Mouse (Mus musculus) heart, embryonic 14.5 days (tissue): Measurements from ENCODE around the gene H2-DMb2. TPM values are rescaled to one million over a fixed set of nuclear protein-coding genes. Genes with fewer than 3 reads are reported as not detected.
A peak's percentile ranks its signal among the peaks of the same experiment; 100 is the strongest.

Experiments
- ATAC-seq: fragments of 200-750 bp; cut with Nextera tagmentation; 2 replicates; pipeline ENCODE4 v1.8.0; 2017; ENCODE audit warnings: low read depth, moderate TSS enrichment; ENCODE audit not compliant: insufficient number of reproducible peaks, insufficient read depth, low FRiP score
- H3K27ac ChIP-seq, 2 experiments: fragments of 200-500 bp in 1 of 2; fragments of 300-500 bp in 1 of 2; sonication (generic) in 1 of 2; replicated peaks in 1 of 2; 2 replicates each; pipeline ENCODE4 v1.5.1; 2012 to 2014; ENCODE audit warnings: low read depth in 2 of 2, low read length in 2 of 2, control low read depth in 1 of 2, mild to moderate bottlenecking in 1 of 2, mixed read lengths in 1 of 2; ENCODE audit not compliant: control insufficient read depth in 1 of 2, insufficient read depth in 1 of 2
- H3K27me3 ChIP-seq: fragments of 300-500 bp; sonication (generic); 2 replicates; pipeline ENCODE4 v1.6.1; 2014; ENCODE audit warnings: mild to moderate bottlenecking, low read length, control low read depth; ENCODE audit not compliant: control insufficient read depth, insufficient read depth
- H3K36me3 ChIP-seq: fragments of 300-500 bp; sonication (generic); 2 replicates; pipeline ENCODE4 v1.6.1; 2014; ENCODE audit warnings: mild to moderate bottlenecking, control low read depth, low read length, mixed read lengths; ENCODE audit not compliant: control insufficient read depth, insufficient read depth
- H3K4me1 ChIP-seq, 2 experiments: fragments of 200-500 bp in 1 of 2; fragments of 300-500 bp in 1 of 2; sonication (generic) in 1 of 2; 2 replicates each; pipeline ENCODE4 v1.6.1; 2012 to 2014; ENCODE audit warnings: low read length in 2 of 2, control low read depth in 1 of 2, mixed read lengths in 1 of 2; ENCODE audit not compliant: control insufficient read depth in 2 of 2, insufficient read depth in 2 of 2
- H3K4me2 ChIP-seq: fragments of 300-500 bp; sonication (generic); 2 replicates; pipeline ENCODE4 v1.6.1; 2014; ENCODE audit warnings: mild to moderate bottlenecking, low read length
- H3K4me3 ChIP-seq, 2 experiments: fragments of 200-500 bp in 1 of 2; fragments of 300-500 bp in 1 of 2; sonication (generic) in 1 of 2; 2 replicates each; pipeline ENCODE4 v1.5.1; 2012 to 2014; ENCODE audit warnings: low read length in 2 of 2, mild to moderate bottlenecking in 2 of 2, control low read depth in 1 of 2, low read depth in 1 of 2, moderate library complexity in 1 of 2; ENCODE audit not compliant: control insufficient read depth in 1 of 2, insufficient read depth in 1 of 2
- H3K9ac ChIP-seq: fragments of 300-500 bp; sonication (generic); 2 replicates; pipeline ENCODE4 v1.6.1; 2014; ENCODE audit warnings: mild to moderate bottlenecking, low read length
- H3K9me3 ChIP-seq: fragments of 300-500 bp; sonication (generic); 2 replicates; pipeline ENCODE4 v1.6.1; 2016; ENCODE audit warnings: low read length, control low read depth; ENCODE audit not compliant: control insufficient read depth
- WGBS: fragments of 180-500 bp; shearing (Covaris S2); extraction: QIAGEN DNeasy Blood & Tissue Kit; methylation state at CpG from one replicate; pipeline ENCODE4 v1.1.7; 2014; 5-methylcytosine and 5-hydroxymethylcytosine counted together
- polyA plus RNA-seq: library from polyadenylated mRNA; unstranded; fragments of >200 nt; fragmentation: Nextera tagmentation; extraction: Ambion mirVana; gene quantifications from 2 replicates; pipeline ENCODE4 v1.2.1, GENCODE M21; 2014

Gene H2-DMb2
- polyA plus RNA-seq, 1 experiment from 2014 or later = 0.36 TPM

GRCm38 (mm10) chr17:34196941-34197894 is 54.1 kb downstream of the H2-DMb2 start, which contains the start of gene Psmb8:
Gene Psmb8 (plus strand): TSS chr17:34197721.
- H3K4me1 ChIP-seq = peaks cover 4 to 16% of the 10 kb centered on the region in 2 experiments; a peak in 3 of 4 replicates
- 5% methylated on average over 41 of the region's 41 CpGs for WGBS
- H3K27ac ChIP-seq = no peak within 1 kb of the TSS
- peaks cover 88% of the 10 kb centered on the region for H3K27me3 ChIP-seq
- H3K4me3 ChIP-seq = peak within 1 kb of the TSS; percentile 43 to 44
- peak; percentile 66 for ATAC-seq
- peak within 1 kb of the TSS; percentile 61 for H3K9ac ChIP-seq
- peak within 1 kb of the TSS; percentile 76 for H3K4me2 ChIP-seq
- no peaks in the 10 kb centered on the region for H3K9me3 ChIP-seq
- no peaks in the 10 kb centered on the region for H3K36me3 ChIP-seq

- H3K4me2 ChIP-seq = peak overlapping the region; percentile 76
- H3K36me3 ChIP-seq = no peaks in the 10 kb centered on the region
- H3K27me3 ChIP-seq = peaks cover 83% of the 10 kb centered on the region
- ATAC-seq = no peak
- peaks cover 4 to 16% of the 10 kb centered on the region in 2 experiments; a peak in 3 of 4 replicates for H3K4me1 ChIP-seq
- H3K9me3 ChIP-seq = no peaks in the 10 kb centered on the region
- H3K4me3 ChIP-seq = peak overlapping the region; percentile 43 to 44
- no peak overlapping the region for H3K27ac ChIP-seq
- peak overlapping the region; percentile 61 for H3K9ac ChIP-seq
- 3% methylated on average over 32 of the region's 32 CpGs for WGBS
Measured at GRCm38 (mm10) chr17:34197904-34198520, 54.9 kb downstream of the H2-DMb2 start.

- peaks cover 4 to 16% of the 10 kb centered on the region in 2 experiments; a peak in 3 of 4 replicates for H3K4me1 ChIP-seq
- peak overlapping the region; percentile 43 to 44 for H3K4me3 ChIP-seq
- no peak for ATAC-seq
- peaks cover 80% of the 10 kb centered on the region for H3K27me3 ChIP-seq
- WGBS = 10% methylated on average over 11 of the region's 11 CpGs
- no peaks in the 10 kb centered on the region for H3K36me3 ChIP-seq
- peak overlapping the region; percentile 76 for H3K4me2 ChIP-seq
- no peak overlapping the region for H3K27ac ChIP-seq
- H3K9ac ChIP-seq = peak overlapping the region; percentile 61
- H3K9me3 ChIP-seq = no peaks in the 10 kb centered on the region
Measured at GRCm38 (mm10) chr17:34198521-34198912, 55.4 kb downstream of the H2-DMb2 start.

- Histone ChIP-seq H3K27me3 (peaks cover 74% of the 10 kb centered on the region), H3K4me3 (no peak overlapping the region), H3K9ac (no peak overlapping the region), H3K4me2 (no peak overlapping the region), H3K36me3 (no peaks in the 10 kb centered on the region), H3K4me1 (peaks cover 4 to 16% of the 10 kb centered on the region in 2 experiments; a peak in 3 of 4 replicates), H3K27ac (no peak overlapping the region), H3K9me3 (no peaks in the 10 kb centered on the region)
- WGBS = 71% methylated on average over 12 of the region's 12 CpGs
- no peak for ATAC-seq
Measured at GRCm38 (mm10) chr17:34199050-34199619, 56.0 kb downstream of the H2-DMb2 start.

- Histone ChIP-seq H3K9ac (no peak overlapping the region), H3K4me3 (no peak overlapping the region), H3K4me2 (no peak overlapping the region), H3K9me3 (no peaks in the 10 kb centered on the region), H3K27ac (no peak overlapping the region), H3K27me3 (peaks cover 65% of the 10 kb centered on the region), H3K4me1 (peaks cover 4 to 18% of the 10 kb centered on the region in 2 experiments; a peak in 3 of 4 replicates), H3K36me3 (no peaks in the 10 kb centered on the region)
- 80% methylated on average over 10 of the region's 10 CpGs for WGBS
- ATAC-seq = no peak
Measured at GRCm38 (mm10) chr17:34200047-34200446, 56.9 kb downstream of the H2-DMb2 start.

- no peak overlapping the region for H3K9ac ChIP-seq
- H3K4me3 ChIP-seq = no peak overlapping the region
- no peak overlapping the region for H3K4me2 ChIP-seq
- no peak for ATAC-seq
- H3K9me3 ChIP-seq = no peaks in the 10 kb centered on the region
- peaks cover 60% of the 10 kb centered on the region for H3K27me3 ChIP-seq
- WGBS = 83% methylated on average over 16 of the region's 16 CpGs
- peaks cover 7 to 20% of the 10 kb centered on the region in 2 experiments; a peak in 3 of 4 replicates for H3K4me1 ChIP-seq
- no peak overlapping the region for H3K27ac ChIP-seq
- no peaks in the 10 kb centered on the region for H3K36me3 ChIP-seq
Measured at GRCm38 (mm10) chr17:34200772-34201505, 57.8 kb downstream of the H2-DMb2 start.
